Mouse (Mus musculus) lung, postnatal 0 days (tissue): Measurements from ENCODE around the gene Gm42715. TPM values are rescaled to one million over a fixed set of nuclear protein-coding genes. Genes with fewer than 3 reads are reported as not detected.

Experiments used
- ATAC-seq: fragments of 200-750 bp; cut with Nextera tagmentation; 2 replicates; pipeline ENCODE4 v1.8.0; 2017; ENCODE audit warnings: moderate library complexity
- DNase-seq: peaks from one replicate; pipeline ENCODE4 v3.0.0-alpha.2; 2016; ENCODE audit warnings: low spot score
- H3K27ac ChIP-seq: fragments of 300-500 bp; sonication (generic); 2 replicates; pipeline ENCODE4 v1.5.1; 2014; ENCODE audit warnings: antibody characterized with exemption, mild to moderate bottlenecking, low read length, mixed read lengths
- H3K27me3 ChIP-seq: fragments of 300-500 bp; sonication (generic); replicated peaks from 2 replicates; pipeline ENCODE4 v1.6.1; 2014; ENCODE audit warnings: low read length, mixed read lengths; ENCODE audit not compliant: insufficient read depth
- H3K36me3 ChIP-seq: fragments of 300-500 bp; sonication (generic); 2 replicates; pipeline ENCODE4 v1.6.1; 2014; ENCODE audit warnings: low read length, mixed read lengths; ENCODE audit not compliant: insufficient read depth
- H3K4me1 ChIP-seq: fragments of 300-500 bp; sonication (generic); 2 replicates; pipeline ENCODE4 v1.6.1; 2014; ENCODE audit warnings: antibody characterized with exemption, low read depth, low read length, mixed read lengths; ENCODE audit not compliant: insufficient read depth
- H3K4me2 ChIP-seq: fragments of 300-500 bp; sonication (generic); replicated peaks from 2 replicates; pipeline ENCODE4 v1.6.1; 2014; ENCODE audit warnings: low read depth, mild to moderate bottlenecking, low read length, moderate library complexity, mixed read lengths
- H3K4me3 ChIP-seq: fragments of 300-500 bp; sonication (generic); 2 replicates; pipeline ENCODE4 v1.5.1; 2014; ENCODE audit warnings: low read depth, low read length
- H3K9ac ChIP-seq: fragments of 300-500 bp; sonication (generic); replicated peaks from 2 replicates; pipeline ENCODE4 v1.6.1; 2014; ENCODE audit warnings: low read depth, mild to moderate bottlenecking
- H3K9me3 ChIP-seq: fragments of 300-500 bp; sonication (generic); 2 replicates; pipeline ENCODE4 v1.6.1; 2016; ENCODE audit warnings: low read length, mixed read lengths
- CTCF ChIP-seq: IDR thresholded peaks from 2 replicates; pipeline ENCODE4 v1.5.1; 2016; ENCODE audit warnings: antibody characterized with exemption, mild to moderate bottlenecking
- EP300 ChIP-seq: IDR thresholded peaks from 2 replicates; pipeline ENCODE4 v1.6.1; 2016; ENCODE audit warnings: antibody characterized with exemption, mild to moderate bottlenecking, control low read depth
- WGBS: fragments of 180-500 bp; shearing (Covaris S2); extraction: QIAGEN DNeasy Blood & Tissue Kit; methylation state at CpG from one replicate; pipeline ENCODE4 v1.1.7; 2014; 5-methylcytosine and 5-hydroxymethylcytosine counted together
- polyA plus RNA-seq: library from polyadenylated mRNA; unstranded; fragments of >200 nt; fragmentation: Nextera tagmentation; extraction: Ambion mirVana; gene quantifications from 2 replicates; pipeline ENCODE4 v1.2.1, GENCODE M21; 2015

Gm42715 gene
- polyA plus RNA-seq, 1 experiment from 2014 or later = 9.3 TPM

- no peak overlapping the region for H3K27ac ChIP-seq
- no peak for TF ChIP-seq EP300
- no peak for TF ChIP-seq CTCF
- no peak overlapping the region for H3K9ac ChIP-seq
- no peak overlapping the region for H3K4me2 ChIP-seq
- DNase-seq (no peak), ATAC-seq (no peak)
- H3K36me3 ChIP-seq = peaks cover 66% of the 10 kb centered on the region
- no peak overlapping the region for H3K4me3 ChIP-seq
- no peaks in the 10 kb centered on the region for H3K27me3 ChIP-seq
- H3K9me3 ChIP-seq = no peaks in the 10 kb centered on the region
- WGBS = over 99% methylated on average over 17 of the region's 17 CpGs
- no peaks in the 10 kb centered on the region for H3K4me1 ChIP-seq
These were observed 77.4 kb downstream of the Gm42715 start for GRCm38 (mm10) chr7:127596747-127597146.

- DNase-seq = no peak
- Histone ChIP-seq H3K4me1 (no peaks in the 10 kb centered on the region), H3K27ac (no peak overlapping the region), H3K9ac (no peak overlapping the region), H3K4me3 (no peak overlapping the region), H3K9me3 (no peaks in the 10 kb centered on the region), H3K4me2 (no peak overlapping the region), H3K27me3 (no peaks in the 10 kb centered on the region), H3K36me3 (peaks cover 40% of the 10 kb centered on the region)
- TF ChIP-seq EP300 = no peak
- TF ChIP-seq CTCF = no peak
- WGBS = 89% methylated on average over 7 of the region's 7 CpGs
- ATAC-seq = no peak
These were observed 81.2 kb downstream of the Gm42715 start for GRCm38 (mm10) chr7:127600612-127601011.

GRCm38 (mm10) chr7:127601735-127602134, 82.4 kb downstream of the Gm42715 start:
- TF ChIP-seq CTCF (no peak), EP300 (no peak)
- peaks cover 29% of the 10 kb centered on the region for H3K36me3 ChIP-seq
- H3K4me3 ChIP-seq = no peak overlapping the region
- no peaks in the 10 kb centered on the region for H3K9me3 ChIP-seq
- 74% methylated on average over 4 of the region's 4 CpGs for WGBS
- ATAC-seq = 0 out of 2 replicates have a peak, but pooled peaks have one; percentile 21
- H3K27ac ChIP-seq = no peak overlapping the region
- DNase-seq = no peak
- H3K4me2 ChIP-seq = no peak overlapping the region
- H3K9ac ChIP-seq = no peak overlapping the region
- no peaks in the 10 kb centered on the region for H3K27me3 ChIP-seq
- H3K4me1 ChIP-seq = no peaks in the 10 kb centered on the region

DNA sequence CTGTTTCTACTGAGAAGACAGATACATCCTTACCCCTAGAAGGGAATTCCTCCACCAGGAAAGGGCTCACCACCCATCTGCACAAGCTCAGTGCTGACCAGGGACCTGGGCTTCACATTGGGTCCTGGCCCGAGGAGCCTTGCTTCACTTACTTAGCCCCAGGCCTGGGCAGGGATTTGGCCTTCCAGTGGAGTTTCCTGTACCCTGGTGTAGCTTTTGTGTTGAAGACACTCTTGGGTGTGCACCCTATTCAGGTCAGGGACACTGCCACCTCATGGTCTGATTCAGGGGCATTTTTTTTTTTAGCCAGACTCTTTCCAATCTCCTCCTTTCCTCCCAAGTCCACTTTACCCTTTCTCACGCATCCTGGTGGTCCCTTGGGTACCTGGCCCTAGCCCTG, 83.5 kb downstream of the Gm42715 start:
- H3K36me3 ChIP-seq = peaks cover 17% of the 10 kb centered on the region; the same call in 1 of the 2 replicates
- H3K9me3 ChIP-seq = no peaks in the 10 kb centered on the region
- no peaks in the 10 kb centered on the region for H3K27me3 ChIP-seq
- ATAC-seq (no peak), DNase-seq (no peak)
- H3K9ac ChIP-seq = no peak overlapping the region
- 87% methylated on average over 2 of the region's 2 CpGs for WGBS
- no peak overlapping the region for H3K4me2 ChIP-seq
- TF ChIP-seq CTCF (no peak), EP300 (no peak)
- H3K4me1 ChIP-seq = no peaks in the 10 kb centered on the region
- H3K4me3 ChIP-seq = no peak overlapping the region
- no peak overlapping the region for H3K27ac ChIP-seq

DNA sequence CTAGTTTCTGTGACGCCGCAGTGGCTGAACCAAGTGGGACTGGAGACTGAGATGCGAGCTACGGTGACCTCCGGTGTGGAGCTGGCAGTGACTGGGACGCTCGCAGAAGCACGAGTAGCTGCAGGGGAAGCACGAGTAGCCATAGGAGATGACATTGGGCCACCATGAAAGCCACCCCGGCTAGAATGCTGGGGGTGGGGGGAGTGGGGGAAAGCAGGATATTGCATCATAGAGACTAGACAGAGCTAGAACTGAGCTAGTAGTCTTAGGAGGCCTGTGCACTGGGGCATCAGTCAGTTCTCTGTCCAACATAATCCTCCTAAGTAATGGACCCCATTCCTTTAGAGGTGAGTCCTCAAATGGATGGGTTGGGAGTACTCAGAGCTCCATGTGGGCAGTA, 84.9 kb downstream of the Gm42715 start:
- H3K36me3 ChIP-seq = peaks cover 18% of the 10 kb centered on the region; the same call in 1 of the 2 replicates
- DNase-seq = no peak
- no peaks in the 10 kb centered on the region for H3K27me3 ChIP-seq
- no peak for TF ChIP-seq EP300
- no peak for TF ChIP-seq CTCF
- no peak overlapping the region for H3K9ac ChIP-seq
- no peaks in the 10 kb centered on the region for H3K4me1 ChIP-seq
- H3K4me3 ChIP-seq = no peak overlapping the region
- H3K27ac ChIP-seq = no peak overlapping the region
- WGBS = 84% methylated on average over 10 of the region's 10 CpGs
- no peak overlapping the region for H3K4me2 ChIP-seq
- no peaks in the 10 kb centered on the region for H3K9me3 ChIP-seq
- ATAC-seq = no peak

DNA sequence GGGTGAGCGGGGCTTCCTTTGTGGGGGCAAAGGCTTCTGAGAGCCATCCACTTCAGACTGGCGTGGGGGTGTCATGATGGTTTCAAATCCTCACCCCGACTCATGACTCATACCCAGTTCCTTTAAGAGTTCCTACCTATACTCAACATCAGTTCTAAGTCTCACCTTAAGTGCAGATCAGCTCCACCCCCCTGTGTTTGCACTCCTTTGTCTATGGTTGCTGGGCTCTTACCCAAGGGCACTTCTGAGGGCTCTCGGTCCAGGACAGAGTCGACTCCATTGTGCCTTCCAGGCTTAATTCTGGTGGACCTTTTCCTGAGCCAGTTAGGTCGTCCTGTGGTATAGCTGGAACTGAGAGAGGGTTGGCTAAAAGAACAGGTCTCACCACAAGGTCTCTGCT, 87.8 kb downstream of the Gm42715 start:
- Histone ChIP-seq H3K36me3 (peaks cover 34% of the 10 kb centered on the region; the same call in 1 of the 2 replicates), H3K4me2 (no peak overlapping the region), H3K27me3 (no peaks in the 10 kb centered on the region), H3K9me3 (no peaks in the 10 kb centered on the region), H3K9ac (no peak overlapping the region), H3K4me3 (no peak overlapping the region), H3K4me1 (no peaks in the 10 kb centered on the region), H3K27ac (peak overlapping the region; percentile 68)
- ATAC-seq (peak; percentile 95), DNase-seq (peak; percentile 90)
- 50% methylated on average over 6 of the region's 6 CpGs for WGBS
- TF ChIP-seq EP300 (no peak), CTCF (no peak)

- no peak for ATAC-seq
- no peak overlapping the region for H3K4me2 ChIP-seq
- no peak for TF ChIP-seq CTCF
- TF ChIP-seq EP300 = no peak
- no peak overlapping the region for H3K27ac ChIP-seq
- H3K36me3 ChIP-seq = peaks cover 31% of the 10 kb centered on the region; the same call in 1 of the 2 replicates
- WGBS = 96% methylated on average over 29 of the region's 29 CpGs
- H3K9me3 ChIP-seq = no peaks in the 10 kb centered on the region
- no peak for DNase-seq
- H3K4me3 ChIP-seq = no peak overlapping the region
- peaks cover 3% of the 10 kb centered on the region; the same call in 1 of the 2 replicates for H3K4me1 ChIP-seq
- H3K27me3 ChIP-seq = no peaks in the 10 kb centered on the region
- H3K9ac ChIP-seq = no peak overlapping the region
These were observed 91.6 kb downstream of the Gm42715 start for GRCm38 (mm10) chr7:127611011-127611410.
